Mouse (Mus musculus) megakaryocyte, adult 5-6 weeks (primary cell): ENCODE results near the gene Dlg2. TPM values are rescaled to one million over a fixed set of nuclear protein-coding genes. Genes with fewer than 3 reads are reported as not detected.

Source experiments
- ATAC-seq: 2 replicates; pipeline ENCODE4 v1.8.0; 2016; ENCODE audit warnings: mild to moderate bottlenecking, inconsistent platforms; ENCODE audit not compliant: poor library complexity, severe bottlenecking
- total RNA-seq, 2 experiments: library from RNA; stranded (forward) in 1 of 2; stranded (reverse) in 1 of 2; fragments of 153-499, 151-499 nt in 1 of 2; fragments of 221-1000, 200-1000 nt in 1 of 2; gene quantifications; 2 replicates each; pipeline versions ENCODE4 v1.2.3 to v1.2.4; 2015 to 2017

Gene Dlg2
- total RNA-seq, 2 experiments from 2014 or later, result 0.33 TPM; not detected in 1

DNA sequence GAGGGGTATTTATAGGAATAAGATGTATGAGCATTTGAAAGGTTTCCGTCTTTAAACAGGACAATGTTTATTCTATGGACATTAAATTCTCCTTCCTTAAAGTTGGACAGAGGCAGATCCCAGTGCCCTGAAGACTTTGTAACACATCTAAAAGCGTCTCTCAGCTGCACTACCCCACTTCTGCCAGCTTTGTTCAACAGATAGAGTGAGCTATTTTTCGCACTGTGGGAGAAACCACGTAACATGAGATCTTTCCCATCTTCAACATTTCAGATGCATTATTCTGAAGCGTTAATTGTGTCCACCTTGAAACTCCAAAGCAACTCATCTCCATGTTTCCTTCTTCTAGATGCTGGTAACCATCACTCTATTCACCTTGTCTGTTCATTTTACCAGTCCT lies 958.3 kb downstream of the Dlg2 start:
- ATAC-seq, result no peak

DNA sequence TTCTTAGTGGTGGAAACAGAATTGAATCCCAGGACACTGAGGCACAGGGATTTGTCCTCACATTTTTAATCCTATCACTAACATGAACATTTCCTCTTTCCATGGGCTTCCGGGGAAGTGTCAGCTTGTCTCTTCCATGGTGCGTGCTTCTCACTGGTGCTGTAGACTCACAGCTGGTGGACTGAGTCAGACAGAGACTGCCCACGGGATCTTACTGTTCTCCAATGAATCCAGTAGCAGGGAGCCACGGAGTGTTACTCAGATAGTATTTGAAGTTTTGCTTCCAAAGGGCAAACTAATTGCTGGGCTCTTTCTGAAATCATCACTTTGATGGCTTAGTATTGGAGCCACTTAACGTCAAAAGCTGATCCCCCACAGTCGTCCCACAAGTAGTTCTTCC lies 963.9 kb downstream of the Dlg2 start:
- ATAC-seq, result no peak

DNA sequence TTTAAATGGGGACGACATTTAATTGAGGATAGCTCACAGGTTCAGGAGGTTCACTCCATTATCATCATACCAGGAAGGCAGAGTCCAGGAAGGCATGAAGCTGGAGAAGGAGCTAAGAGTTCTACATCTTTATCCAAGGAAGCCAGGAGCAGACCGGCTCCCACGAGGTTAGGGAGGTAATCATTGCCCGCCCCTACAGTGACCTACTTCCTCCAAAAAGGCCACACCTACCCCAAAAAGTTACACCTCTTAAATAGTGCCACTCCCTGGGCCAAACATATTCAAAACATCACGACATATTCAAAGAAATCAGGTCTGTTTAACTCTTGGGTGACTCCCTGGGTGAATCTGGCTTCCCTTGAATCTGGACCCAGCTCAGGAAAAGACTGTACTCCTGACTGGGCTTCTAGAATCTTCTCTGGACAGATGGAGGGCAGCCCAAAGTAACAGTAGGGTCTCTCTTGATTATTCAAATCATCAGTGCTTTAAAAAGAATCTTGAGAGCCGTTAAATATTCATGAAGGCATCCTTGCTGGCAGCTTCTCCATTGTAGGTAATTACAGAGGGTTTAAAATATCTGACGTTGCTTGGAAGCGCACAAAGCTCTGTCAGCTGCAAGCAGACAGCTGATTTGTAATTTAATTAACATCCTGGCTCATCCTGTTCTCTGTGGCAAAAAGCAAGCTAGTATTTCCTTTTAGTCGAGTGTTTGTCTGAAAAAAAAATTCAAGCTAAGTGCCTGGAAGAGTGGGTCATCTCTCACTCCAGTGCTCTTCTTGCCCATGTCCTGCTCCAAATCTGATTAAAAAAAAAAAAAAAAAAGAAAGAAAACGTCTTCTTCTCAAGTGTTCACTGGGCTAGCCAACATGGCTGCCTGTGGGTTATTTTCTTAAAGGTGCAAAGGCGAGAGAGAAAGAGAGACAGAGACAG lies 966.2 kb downstream of the Dlg2 start:
- ATAC-seq, result no peak

DNA sequence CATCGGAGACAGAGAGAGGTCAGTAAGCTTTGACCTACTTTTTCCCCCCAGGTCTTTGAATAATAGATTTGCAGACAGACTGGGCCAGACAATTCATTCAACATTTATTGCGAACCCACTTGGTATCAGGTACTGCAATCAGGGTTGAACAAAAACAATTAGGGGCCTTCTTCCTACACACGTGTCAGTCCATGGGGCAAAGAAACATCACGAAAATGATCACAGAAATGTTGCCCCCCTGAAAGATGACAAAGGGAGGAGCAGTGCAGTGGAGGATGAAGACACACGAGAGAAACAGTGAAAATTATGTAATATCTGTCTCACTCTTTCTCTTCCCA lies 966.9 kb downstream of the Dlg2 start:
- ATAC-seq, result no peak

DNA sequence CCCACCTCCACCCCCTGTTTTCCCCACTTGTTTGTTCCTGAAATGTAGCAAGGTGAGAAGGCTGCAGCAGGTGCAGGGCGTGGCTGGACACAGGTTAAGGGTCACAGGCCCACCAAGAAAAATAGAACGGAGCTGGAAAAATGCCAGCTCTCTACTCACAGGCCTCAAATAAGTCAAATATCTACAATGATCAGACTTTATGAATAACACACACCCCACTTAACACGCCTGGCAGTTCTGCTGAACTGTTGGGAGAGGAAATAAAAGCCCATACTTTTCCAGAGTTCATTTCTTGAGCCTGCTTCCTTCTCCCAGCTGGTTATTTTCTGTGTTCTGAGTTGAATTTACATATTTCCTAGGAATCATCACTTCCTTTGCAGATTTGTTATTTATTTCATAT lies 967.4 kb downstream of the Dlg2 start:
- ATAC-seq, result no peak

DNA sequence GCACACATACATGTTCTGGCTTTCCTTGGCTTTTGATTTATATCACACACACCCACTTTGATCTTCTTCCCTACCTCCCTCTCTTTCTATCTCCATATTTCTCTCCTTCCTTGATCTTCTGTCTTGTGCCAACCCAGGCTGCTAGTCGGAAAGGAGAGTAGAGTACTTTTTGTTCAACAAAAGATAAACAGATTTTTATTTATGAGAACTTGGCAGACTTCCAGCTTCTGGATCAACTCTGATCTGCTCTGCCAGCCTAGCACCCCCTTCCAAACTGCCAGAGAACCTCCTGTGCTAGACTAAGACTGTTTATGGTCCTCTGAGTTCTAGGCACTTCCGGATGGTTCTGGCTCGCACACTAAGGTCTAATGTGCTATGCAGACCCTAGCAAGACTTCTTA lies 968.3 kb downstream of the Dlg2 start:
- no peak for ATAC-seq

DNA sequence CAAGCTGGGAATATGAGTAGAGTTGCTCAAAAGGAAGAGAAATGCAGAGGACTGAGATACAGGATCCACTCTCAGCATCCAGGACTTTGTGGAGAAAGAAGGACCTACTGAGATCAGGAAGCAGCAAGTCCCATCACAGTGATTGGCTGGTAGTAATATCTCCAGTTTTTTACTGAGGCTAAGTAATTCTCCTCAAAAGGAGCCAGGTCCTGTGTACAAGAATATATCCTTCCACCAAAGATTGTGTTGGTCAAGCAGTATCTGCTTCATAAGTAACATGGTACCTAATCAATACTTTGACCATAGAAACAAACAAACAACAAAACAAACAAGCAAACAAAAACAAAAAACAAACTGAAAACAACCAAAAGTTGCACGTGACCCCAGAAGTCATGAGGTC lies 980.3 kb downstream of the Dlg2 start:
- no peak for ATAC-seq

DNA sequence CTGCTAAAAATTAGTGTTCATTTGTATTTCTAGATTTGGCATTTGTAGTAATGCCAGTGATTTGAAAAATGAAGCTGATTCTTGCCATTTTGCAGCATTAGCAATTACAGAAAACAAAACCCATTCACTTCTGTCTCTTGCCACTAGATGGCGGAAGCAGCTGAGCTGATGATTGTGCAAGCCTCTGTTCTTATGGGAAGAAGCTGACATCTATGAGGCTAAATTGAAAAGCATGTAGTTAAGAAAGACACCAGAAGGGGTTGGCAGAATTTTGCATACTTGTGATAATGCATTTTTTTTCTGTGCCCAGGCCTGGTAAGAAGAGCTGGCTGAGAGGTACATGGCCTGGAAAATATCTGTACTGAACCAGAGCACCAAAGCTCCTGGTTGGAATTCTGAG lies 980.7 kb downstream of the Dlg2 start:
- ATAC-seq, result peak; percentile 90

DNA sequence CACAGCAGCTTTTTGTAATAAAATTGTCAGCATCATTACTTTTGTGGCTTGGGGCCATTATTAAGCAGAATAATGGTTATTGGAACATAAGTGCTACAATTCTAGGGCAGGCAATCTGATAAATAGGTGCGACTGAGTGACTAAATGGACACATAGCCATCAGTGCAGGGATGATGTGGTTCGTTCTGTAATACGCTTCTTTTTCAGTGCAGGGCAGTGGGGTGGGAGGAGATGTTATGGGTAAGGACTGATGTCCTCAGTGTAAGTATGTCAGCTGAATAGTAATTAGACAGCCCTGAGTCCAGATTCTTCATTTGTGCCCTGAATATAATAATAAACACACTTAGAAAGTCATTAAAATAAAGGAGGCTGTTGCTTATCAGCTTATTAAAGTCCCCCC lies 984.9 kb downstream of the Dlg2 start:
- no peak for ATAC-seq

DNA sequence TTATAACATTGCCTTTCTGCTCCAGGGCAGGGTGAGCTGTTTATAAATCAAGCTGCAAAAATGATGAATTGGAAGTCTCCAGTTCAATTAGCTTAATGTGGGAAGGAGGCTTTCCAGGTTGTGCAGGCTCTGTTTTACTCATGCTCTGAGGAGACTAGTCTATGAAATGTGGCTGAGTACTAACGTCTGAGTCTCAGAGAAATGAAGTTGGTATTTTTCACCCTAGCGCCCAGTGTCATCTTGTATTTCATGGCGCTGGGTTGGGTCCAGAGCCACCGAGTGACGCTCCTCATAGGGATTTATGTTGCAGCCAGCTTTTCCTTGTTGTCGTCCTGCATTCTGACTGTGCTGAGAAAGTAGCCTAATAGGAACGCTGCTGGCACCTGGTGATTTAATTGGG lies 986.8 kb downstream of the Dlg2 start:
- no peak for ATAC-seq

DNA sequence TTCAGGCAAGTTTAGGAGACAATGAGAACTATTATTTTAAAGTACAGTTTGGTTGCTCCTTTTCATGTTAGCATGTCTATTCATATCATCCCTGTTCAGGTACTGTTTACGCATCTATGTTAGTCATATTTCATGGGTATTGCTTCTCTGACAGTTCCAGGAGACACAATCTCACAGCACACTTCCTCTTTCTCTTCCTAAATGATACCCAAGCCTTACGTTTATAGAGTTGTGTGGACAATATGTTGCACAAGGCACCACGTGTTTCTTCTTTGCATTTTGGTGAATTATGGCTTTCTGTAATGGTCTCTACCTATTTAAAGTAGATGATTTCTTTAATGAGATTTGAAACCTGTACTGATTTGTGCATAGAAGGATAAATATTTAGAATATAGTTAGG lies 990.6 kb downstream of the Dlg2 start:
- no peak for ATAC-seq

DNA sequence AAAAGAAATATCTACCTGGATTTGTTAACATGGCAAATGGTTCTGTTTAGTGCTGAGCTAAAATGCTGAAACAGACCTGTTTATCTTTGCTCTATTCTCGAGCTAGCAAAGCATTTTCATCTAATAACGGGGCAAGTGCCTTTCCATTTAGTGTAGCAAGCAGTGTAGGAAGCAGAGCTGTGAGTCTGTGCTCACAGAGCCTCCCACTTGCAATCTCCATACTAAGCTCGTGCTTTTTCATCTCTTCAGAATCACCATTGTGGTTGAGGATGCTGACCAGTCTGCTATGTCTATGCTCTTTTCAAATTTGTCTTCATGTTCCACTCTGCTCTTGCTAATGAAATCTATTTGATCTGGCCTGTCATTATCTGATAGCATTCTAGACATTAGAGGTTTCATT lies 1002.7 kb downstream of the Dlg2 start:
- ATAC-seq, result no peak

DNA sequence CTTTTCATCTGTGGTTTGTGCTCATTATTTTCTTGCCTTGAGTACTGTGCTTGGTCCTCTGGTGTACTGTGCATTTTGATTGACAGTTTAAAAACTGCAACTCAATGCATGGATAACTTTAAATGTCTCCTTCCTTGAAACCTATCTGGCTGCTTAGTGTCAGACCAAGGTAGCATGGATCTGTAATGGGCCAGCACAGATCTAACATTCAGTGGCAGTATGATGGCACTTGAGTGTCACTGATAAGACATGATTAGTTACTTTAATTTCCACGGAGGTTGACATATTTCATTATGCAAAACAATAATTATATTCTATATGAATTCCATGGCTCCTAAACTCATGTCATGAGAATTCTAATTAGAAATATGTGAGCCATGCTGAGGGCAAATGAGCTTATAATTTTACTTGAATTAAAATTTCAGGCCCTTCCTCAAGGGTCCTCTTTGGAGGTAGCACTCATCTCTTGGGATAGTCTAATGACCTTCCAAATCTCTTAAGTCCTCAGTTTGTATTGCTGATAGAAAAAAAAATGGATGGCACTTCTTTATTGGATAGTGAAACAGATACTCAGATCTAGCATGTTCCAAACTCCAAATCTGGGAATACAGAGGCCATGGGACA lies 1005.2 kb downstream of the Dlg2 start:
- no peak for ATAC-seq

DNA sequence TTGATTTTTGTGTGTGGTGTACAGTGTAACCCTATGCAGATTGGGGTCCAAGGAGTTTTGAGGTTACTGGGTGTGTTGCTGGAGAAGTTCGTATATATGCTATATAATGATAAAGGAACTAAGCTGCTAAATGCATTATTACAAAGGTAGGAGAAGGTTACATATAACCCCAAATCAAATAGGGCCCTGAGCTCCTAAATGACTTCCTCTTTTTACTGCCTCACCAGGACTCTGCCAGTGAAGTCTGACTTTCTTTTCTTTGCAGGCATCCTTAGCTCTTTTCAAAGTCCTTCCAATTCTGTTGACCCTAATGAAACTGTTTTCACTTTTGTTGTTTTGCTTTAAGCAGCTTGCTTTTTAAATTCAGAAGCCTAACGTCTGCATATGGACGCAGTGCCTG lies 1016.8 kb downstream of the Dlg2 start:
- ATAC-seq, result no peak

DNA sequence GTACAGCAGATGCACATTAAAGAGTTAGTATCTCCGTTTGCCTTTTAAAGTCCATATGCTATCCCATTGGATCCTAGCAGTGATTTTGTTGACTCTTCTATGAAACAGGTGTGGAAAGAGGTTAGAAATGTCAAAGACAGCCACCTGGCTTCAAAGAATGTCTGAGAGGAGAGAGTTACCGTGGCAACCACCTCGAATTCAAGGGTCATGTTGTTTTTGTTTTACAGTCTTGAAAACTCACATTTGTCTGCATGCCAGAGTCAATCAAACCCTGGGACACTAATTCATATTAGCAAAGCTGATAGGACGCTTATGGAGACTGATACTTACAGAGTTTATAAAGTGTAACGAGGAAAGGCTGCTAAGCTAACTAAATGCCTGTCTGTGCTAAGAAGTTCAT lies 1019.1 kb downstream of the Dlg2 start:
- ATAC-seq, result no peak

DNA sequence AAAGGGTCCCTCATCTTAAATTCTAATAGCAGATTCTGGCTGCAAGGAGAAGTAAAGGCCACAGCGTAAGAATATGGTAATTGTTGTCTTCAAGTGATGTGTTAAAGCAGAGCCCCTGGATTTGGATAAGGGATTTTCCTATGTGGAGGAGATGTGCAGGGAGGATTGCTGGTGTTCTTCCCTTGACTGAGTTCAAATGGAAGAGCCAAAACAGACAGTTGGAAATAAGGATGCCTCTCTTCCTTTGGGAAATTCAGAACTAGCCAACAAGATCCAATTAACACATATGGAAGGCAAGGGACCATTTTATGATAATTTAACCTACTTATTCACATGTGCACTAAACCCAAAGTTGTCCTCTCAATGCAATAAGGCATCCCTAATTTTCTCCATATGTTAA lies 1034.6 kb downstream of the Dlg2 start:
- ATAC-seq, result no peak

DNA sequence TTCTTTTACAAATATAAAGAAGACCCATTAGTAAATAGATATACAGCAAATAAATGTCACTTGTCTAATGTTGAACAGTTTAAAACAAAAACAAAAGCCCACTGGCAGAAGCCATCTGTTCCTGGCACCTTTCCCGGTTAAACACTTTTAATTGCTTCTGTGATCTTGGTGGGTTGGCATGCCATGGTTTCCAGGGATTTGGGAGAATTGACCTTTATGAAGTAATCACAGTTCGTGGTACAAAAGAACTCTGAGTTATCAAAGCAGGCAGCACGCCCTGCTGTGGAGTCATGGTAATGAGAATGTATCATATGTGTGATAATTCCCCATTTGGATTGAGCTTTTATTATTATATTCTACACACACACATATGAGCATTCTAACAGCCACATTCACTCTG lies 1038.0 kb downstream of the Dlg2 start:
- no peak for ATAC-seq

DNA sequence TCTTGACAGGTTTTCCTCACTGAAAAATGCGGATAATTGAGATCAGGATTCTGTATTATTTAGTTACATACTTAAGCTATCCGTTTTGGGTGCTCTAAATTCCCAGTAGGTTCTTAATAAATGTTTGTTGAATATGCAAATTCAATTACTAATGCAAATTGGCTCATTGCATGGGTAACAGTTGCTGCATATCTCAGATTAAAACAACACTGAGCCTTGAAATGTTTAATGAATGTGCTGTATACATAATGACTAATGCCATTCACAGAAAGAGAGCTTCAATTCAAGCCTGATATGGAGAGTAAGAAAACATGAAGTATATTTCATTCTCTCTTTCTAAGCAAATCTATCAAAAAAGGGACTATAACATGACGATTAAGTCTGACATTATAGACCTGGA lies 1039.8 kb downstream of the Dlg2 start:
- no peak for ATAC-seq

DNA sequence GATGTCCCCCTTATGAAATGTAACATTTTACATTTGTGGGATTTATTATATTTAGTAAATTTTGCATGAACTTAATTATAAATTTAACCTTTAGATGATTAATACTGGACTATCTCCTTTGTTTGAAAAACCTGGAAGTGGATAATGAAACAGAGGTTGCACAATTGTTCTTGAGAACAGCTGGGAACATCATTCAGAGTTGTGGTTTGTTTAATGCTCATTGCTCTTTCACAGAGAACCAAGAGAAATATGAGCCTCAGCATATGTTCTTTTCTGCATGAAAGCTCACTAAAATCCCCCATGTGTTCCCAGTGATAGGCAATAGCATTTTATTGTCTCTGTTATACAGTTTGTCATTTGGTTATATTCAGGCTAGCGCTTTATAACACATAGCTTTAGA lies 1049.4 kb downstream of the Dlg2 start:
- no peak for ATAC-seq

DNA sequence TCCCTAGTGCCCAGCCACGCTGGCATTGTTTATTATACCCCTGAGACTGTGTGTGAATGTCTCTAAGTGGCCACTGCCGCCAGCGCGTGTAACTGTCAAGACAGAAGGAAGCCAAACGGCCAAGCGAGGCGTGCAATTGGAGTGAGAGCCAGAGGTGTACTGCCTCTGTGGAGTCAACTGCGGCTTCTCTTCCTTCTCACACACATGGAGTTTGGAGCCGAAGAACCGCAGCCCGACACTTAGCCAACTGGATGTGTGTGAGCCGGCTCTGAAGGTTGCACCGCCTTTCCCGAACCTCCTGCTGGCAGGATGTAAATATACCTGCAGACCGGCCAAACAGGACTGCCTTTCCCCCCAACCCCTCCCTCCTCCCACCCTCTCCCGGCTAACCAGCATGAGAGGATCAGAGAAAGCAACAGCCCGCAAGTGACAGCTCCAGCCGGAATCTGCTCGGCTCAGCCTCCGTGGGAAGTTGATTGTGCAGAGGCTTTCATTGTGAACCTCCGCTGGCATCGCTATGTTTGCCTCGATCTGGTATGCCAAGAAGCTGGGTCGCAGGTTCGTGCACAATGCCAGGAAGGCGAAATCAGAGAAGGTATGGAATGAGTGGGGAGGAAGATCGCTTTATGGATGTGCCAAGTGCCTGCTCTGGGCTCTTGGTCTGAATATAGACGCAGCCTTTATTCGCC lies 1066.3 kb downstream of the Dlg2 start:
- no peak for ATAC-seq

DNA sequence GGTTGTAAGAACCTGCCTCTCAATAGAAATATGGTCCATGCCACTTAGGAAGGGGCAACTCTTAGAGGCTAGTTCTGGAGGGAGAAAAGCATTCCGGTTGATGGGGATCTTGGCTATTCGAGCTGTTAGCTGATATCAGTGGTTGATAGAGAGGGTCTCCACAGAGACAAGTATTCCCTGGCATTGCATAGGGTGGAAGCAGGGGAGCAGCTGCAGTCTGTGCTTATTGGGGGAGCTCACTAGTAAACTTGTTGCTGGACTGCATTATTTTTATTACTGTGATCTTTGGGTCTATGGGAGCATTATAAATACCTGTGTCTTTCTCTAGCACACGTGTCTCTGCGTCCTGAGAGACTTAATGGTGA lies 1066.8 kb downstream of the Dlg2 start:
- no peak for ATAC-seq

DNA sequence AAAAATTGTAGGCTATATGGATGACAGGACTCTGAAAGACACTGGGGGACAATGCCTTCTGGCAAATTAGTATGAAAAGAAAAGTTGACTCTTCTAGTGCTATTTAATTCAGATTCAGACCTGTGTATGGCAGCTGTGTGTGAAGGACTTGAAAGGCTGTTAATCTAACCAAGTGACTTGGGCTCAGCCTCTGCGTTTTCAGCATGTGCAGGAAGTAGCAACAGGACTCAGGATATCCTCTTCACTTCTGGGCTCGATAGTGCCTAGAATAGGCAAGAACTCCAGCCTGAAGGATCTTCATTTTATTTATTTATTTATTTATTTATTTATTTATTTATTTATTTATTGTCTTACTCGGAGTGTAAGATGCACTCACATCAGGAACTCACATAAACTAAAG lies 1068.1 kb downstream of the Dlg2 start:
- no peak for ATAC-seq
